Mouse (Mus musculus) small intestine, adult 2 months (tissue): ENCODE data around the gene Tmem150a.

Experiments
- CTCF ChIP-seq: fragments of 200-500 bp; IDR thresholded peaks from 2 replicates; pipeline ENCODE4 v1.5.1; 2012; ENCODE audit warnings: low read depth, mild to moderate bottlenecking, control low read depth, inconsistent platforms, low read length, moderate library complexity, mixed read lengths; ENCODE audit not compliant: insufficient replicate concordance, insufficient read length; ENCODE audit errors: extremely low read depth
- POLR2A ChIP-seq: fragments of 200-500 bp; IDR thresholded peaks from 2 replicates; pipeline ENCODE4 v1.6.1; 2012; ENCODE audit warnings: low read depth, mild to moderate bottlenecking, control low read depth, inconsistent platforms, low read length, moderate library complexity

GRCm38 (mm10) chr6:72322936-72323335 is 32.3 kb upstream of the Tmem150a start:
- no peak for TF ChIP-seq CTCF
- no peak for TF ChIP-seq POLR2A
